Mouse (Mus musculus) thymus, postnatal 36 days (tissue): ENCODE measurements at regions not wholly inside any gene's neighbourhood (a gene's known extent, or its start where the extent isn't known, plus 50 kb on each side); places are given as distances from the start of the nearest gene placed in this dataset.

Experiments used
- DNase-seq, 2 experiments: peaks; one replicate each; pipeline ENCODE4 v3.0.0; 2022; ENCODE audit warnings: mixed read lengths in 2 of 2

DNA sequence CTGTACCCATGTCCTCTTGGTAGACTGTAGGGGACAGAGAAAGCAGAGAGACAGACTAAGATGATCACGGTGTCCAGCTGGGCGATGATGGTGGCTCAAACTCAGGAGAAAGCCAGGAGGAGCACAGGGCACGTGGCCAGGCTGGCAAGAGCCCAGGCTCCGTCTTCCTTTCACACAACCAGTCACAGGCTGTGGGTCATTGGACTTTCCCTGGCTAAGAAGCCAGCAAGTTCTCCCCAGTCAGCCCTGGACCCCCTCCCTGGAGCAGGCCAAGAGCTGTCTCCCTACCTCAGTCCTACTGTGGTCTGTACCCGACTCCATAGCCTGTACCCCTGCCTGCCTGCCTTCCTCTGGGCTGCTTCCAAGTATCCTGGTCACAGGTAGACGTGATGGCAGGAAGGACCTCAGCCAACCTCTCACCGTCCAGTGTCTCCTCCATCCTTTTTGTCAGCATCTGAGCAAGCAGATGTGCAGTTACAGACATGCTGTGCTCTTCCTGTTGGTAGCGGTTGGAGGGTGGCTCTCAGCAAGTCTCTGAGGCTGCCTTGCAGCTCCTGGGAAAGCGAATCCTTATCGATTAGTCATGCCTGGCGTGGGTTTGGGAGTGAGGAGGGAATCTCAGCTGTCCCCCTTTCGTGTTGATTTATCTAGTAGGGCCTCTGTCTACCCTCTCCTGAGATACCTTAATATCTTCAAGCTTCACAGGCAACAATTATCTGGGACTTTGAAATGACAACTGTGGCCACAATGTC lies 63.4 kb upstream of the Tmem189 start:
- no peak for DNase-seq

DNA sequence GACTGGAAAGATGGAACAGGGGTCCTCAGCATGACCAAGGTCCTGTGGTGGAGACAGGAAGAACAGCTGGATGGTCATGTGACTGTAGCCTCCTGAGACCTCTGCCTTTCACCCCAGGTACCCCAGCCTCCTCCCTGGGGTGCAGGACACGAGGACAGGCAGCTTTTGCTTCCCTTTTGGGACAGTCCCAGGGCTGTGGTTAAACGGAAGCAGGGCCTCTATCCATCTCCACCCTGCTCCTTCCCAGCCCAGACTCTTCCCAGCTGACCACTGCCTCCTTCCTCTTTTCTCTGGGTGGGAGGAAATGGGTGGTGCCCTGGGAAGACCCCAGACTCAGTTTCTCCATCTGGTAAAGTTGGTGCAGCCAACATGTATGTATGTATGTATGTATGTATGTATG lies 62.0 kb upstream of the Tmem189 start:
- DNase-seq = no peak

DNA sequence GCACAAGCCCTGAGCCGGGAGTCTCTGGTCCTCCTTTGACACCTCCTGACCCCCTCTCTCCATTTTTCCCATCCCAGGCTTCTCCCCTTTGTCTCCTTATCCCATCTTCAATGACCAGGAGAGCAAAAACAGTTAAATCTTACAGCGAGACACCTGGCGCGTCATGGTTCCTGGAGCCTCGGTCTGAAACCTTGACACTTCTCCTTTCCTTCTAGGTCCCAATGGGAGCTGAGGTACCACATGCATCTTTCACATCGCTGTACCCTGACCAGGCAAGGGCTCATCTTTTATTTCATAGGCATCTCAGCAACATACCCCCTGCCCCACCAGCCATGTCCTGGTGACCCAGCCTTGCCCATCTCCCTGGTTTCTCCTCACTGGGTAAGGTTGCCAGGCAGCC lies 58.7 kb upstream of the Tmem189 start:
- no peak for DNase-seq

DNA sequence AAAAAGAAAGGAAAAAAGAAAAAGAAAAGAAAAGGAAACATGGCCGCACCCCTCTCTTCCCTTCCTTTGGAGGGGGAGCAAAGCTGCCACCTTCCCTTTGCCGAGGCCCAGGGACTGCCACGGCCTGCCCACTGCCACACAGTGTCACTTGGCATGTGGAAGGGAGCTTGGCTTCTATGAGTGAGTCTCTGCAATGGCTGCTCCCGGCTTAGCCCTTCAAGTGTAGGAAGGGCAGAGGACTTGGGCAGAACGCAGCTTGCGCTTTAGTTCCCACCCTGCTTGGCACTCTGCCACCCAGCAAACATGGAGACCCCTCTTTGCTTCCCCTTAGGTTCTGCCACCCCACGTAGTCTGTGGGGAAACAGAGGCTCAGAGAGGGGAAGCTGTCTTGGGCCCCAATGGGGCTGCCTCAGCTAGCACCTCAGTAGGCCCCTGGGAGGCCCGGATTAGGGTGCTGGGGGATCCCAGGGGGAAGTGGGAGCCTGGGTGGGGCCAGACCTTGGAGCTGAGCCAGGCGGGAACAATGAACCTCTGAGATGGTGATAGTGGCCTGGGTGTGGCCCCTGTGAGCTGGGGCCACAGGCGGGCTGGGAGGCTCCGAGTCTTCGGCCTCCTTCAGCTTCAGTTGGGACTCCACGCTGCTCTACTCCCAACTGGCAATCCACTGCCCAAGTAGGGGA lies 57.7 kb upstream of the Tmem189 start:
- no peak for DNase-seq

DNA sequence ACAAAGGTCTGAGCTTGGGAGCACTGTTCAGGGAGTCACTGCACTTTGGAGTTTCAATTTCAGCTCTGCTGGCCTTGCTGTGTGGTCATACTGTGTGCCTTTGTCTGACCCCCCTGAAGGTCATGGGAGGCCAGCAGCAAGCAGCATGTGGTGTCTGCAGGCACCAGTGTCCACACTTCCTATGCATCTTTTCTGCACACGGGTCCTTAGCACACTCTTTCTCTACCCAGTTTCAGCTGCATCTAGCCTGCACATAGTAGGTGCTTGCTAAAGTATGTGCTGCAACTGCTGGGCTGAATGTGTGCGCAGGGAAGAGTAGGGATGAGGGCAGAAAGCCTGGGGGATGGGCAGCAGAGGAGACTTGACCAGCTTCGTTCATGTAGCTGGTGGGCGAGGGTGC lies 56.7 kb upstream of the Tmem189 start:
- DNase-seq = no peak

DNA sequence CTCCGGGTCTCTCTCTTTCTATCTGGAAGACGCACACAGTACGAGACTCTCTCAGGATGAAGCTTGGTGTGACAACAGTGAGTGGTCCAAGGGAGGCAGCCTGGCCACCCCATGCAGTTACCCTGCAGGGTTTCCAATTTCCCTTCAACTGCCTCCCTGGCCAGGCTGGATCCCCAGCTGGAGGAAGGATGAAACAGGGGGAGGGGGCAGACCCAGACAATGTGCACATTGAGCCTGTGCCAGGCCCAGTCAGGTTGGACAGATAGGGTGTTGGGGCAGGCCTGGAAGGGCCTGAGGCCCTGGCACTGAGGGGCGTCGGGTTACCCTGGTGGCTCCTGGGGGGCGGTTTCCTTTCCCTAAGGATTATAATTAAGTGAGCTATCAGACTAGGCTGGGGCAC lies 55.8 kb upstream of the Tmem189 start:
- DNase-seq = no peak

DNA sequence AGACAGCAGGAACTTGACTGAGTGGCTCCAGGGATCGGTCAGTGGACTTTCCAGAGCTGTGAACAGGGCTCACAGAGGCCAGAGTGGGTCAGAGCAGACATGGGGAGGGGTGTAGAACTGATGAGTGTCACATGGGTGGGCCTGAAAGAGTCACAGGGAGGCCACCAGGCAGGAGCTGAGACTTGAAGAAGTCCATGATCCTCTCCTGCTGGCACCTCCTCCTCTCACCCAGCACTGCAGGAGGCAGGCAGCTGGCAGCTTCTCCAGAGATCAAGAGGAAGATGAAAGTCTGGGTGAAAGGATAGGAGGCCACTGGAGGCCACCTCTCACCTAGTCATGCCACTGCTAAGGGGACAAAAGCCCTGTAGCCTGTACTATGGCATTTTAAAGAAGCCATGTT lies 54.5 kb upstream of the Tmem189 start:
- no peak for DNase-seq

DNA sequence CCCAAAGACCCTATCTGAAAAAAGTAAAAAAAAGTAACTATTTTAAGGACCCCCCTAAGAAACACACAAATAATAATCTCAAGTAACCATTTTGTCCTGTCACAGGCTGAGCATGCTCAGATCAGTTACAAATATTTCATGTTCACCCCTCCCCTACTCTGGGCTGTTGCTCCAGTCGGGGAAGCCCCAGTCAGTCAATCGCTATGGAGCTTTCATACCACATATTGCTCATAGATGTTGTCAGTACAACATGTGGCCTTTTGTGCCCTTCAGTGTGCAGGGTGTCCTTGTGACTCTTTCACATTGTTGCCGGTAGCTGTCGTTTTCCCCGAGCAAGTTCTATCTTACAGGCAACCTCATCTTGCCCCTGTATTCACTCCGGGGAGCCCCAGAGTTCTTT lies 52.9 kb upstream of the Tmem189 start:
- DNase-seq = no peak

DNA sequence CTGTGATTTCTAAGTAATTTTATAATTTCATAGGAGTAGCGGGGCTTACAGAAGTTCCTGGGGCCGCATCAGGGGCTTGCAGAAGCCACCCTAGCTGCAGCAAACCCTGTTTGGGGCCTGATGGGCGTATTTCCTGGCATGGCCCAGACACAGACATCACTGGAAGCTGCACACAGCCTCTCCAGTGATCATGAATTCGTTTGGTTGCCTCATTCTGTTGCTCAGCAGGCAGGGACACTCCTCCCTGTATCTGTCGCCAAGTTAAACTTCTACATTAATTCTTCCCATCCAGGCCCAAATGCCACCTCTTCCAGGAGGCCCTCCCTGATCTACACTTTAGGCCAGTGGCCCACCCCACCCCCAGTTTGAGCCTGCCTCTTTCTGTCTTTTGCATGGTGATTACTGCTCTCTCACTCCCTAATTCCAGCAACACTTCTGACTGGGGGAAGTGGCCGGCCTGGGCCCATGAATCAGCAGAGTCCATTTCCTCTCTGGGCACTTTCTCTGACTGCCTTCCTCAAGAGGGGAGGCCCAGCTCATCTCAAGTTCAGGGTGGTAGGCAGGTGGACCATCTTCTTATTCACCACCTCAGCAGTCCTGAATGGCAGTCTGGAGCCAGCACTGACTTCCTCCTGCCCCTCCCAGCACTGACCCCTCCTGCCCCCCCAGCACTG lies 51.0 kb upstream of the Tmem189 start:
- DNase-seq = no peak
